Mouse (Mus musculus) intestine, embryonic 16.5 days (tissue): Measurements from ENCODE around the gene Btbd11. TPM values are rescaled to one million over a fixed set of nuclear protein-coding genes. Genes with fewer than 3 reads are reported as not detected.
A peak's percentile ranks its signal among the peaks of the same experiment; 100 is the strongest.

ENCODE experiments used
- ATAC-seq: fragments of 200-750 bp; cut with Nextera tagmentation; 2 replicates; pipeline ENCODE4 v1.8.0; 2017; ENCODE audit warnings: moderate TSS enrichment, moderate library complexity
- H3K27ac ChIP-seq: fragments of 300-500 bp; sonication (generic); 2 replicates; pipeline ENCODE4 v1.5.1; 2014; ENCODE audit warnings: mild to moderate bottlenecking, low read length
- H3K27me3 ChIP-seq: fragments of 300-500 bp; sonication (generic); replicated peaks from 2 replicates; pipeline ENCODE4 v1.6.1; 2014; ENCODE audit warnings: low read length, control low read depth, mixed read lengths; ENCODE audit not compliant: control insufficient read depth, insufficient read depth
- H3K36me3 ChIP-seq: fragments of 300-500 bp; sonication (generic); 2 replicates; pipeline ENCODE4 v1.6.1; 2014; ENCODE audit warnings: low read length, control low read depth; ENCODE audit not compliant: control insufficient read depth, insufficient read depth
- H3K4me1 ChIP-seq: fragments of 300-500 bp; sonication (generic); 2 replicates; pipeline ENCODE4 v1.6.1; 2014; ENCODE audit warnings: low read length, control low read depth, mixed read lengths; ENCODE audit not compliant: control insufficient read depth, insufficient read depth
- H3K4me2 ChIP-seq: fragments of 300-500 bp; sonication (generic); 2 replicates; pipeline ENCODE4 v1.6.1; 2014; ENCODE audit warnings: low read depth, low read length, control low read depth
- H3K4me3 ChIP-seq: fragments of 300-500 bp; sonication (generic); 2 replicates; pipeline ENCODE4 v1.5.1; 2014; ENCODE audit warnings: mild to moderate bottlenecking, low read length
- H3K9ac ChIP-seq: fragments of 300-500 bp; sonication (generic); 2 replicates; pipeline ENCODE4 v1.6.1; 2014; ENCODE audit warnings: low read depth, low read length
- H3K9me3 ChIP-seq: fragments of 300-500 bp; sonication (generic); 2 replicates; pipeline ENCODE4 v1.6.1; 2016; ENCODE audit warnings: low read length, control low read depth; ENCODE audit not compliant: control insufficient read depth
- WGBS: fragments of 180-500 bp; shearing (Covaris S2); extraction: QIAGEN DNeasy Blood & Tissue Kit; methylation state at CpG from one replicate; pipeline ENCODE4 v1.1.7; 2014; 5-methylcytosine and 5-hydroxymethylcytosine counted together
- polyA plus RNA-seq: library from polyadenylated mRNA; unstranded; fragments of >200 nt; fragmentation: Nextera tagmentation; extraction: Ambion mirVana; gene quantifications from 2 replicates; pipeline ENCODE4 v1.2.1, GENCODE M21; 2015

Btbd11 gene
- polyA plus RNA-seq, 1 experiment from 2014 or later: 0.86 TPM

DNA sequence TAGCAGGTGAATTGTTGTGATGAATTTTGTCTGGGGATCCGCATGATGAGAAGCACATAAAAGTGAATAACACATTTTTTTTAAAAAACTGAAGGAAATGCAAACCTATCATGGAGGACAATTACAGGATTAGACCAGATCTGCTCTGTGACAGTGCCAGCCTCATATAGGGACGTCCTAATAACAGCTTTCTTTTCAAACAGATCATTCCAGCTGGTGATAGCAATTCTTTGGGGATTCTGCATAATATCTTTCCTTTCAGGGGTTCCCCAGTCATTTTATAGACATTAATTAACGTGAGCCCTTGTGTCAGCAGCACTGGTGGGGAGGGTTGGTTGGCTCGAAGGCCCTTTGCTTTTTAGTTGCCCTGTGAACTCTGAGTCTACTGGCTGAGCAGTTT lies 7.9 kb downstream of the Btbd11 start:
- H3K27me3 ChIP-seq: no peaks in the 10 kb centered on the region
- H3K4me2 ChIP-seq: no peak overlapping the region
- H3K27ac ChIP-seq: no peak overlapping the region
- no peaks in the 10 kb centered on the region for H3K36me3 ChIP-seq
- WGBS: 70% methylated on average over 4 of the region's 4 CpGs
- no peak overlapping the region for H3K9ac ChIP-seq
- no peaks in the 10 kb centered on the region for H3K4me1 ChIP-seq
- no peak overlapping the region for H3K4me3 ChIP-seq
- ATAC-seq: no peak
- no peaks in the 10 kb centered on the region for H3K9me3 ChIP-seq

DNA sequence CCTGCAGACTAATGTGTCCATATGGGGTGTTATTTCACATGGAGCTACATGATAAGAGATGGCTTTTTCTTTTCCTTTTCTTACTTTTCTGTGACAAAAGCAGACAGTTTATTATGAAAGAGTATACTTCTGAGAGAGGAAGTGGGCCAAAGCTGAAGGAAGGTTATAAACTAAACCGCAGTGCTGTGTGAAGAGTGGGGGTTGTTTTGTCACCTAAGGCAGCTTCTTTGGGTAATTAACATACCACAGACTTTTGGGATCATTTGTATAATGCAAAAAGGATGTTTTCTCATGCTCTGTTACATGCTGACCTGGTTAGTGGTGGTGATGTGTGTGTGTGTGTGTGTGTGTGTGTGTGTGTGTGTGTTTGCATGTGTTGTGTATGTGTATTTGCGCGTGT lies 24.5 kb downstream of the Btbd11 start:
- Histone ChIP-seq H3K4me2 (no peak overlapping the region), H3K9ac (no peak overlapping the region), H3K4me1 (no peaks in the 10 kb centered on the region), H3K27ac (no peak overlapping the region), H3K4me3 (no peak overlapping the region), H3K27me3 (no peaks in the 10 kb centered on the region), H3K9me3 (no peaks in the 10 kb centered on the region), H3K36me3 (no peaks in the 10 kb centered on the region)
- no peak for ATAC-seq
- WGBS: 76% methylated on average over 3 of the region's 3 CpGs

GRCm38 (mm10) chr10:85420851-85421628 lies 34.4 kb downstream of the Btbd11 start:
- WGBS: 37% methylated on average over 15 of the region's 15 CpGs
- H3K27ac ChIP-seq: no peak overlapping the region

GRCm38 (mm10) chr10:85421629-85422012 lies 35.0 kb downstream of the Btbd11 start:
- no peak overlapping the region for H3K9ac ChIP-seq
- 66% methylated on average over 4 of the region's 4 CpGs for WGBS

More at GRCm38 (mm10) chr10:85420851-85421628, 34.4 kb downstream of the Btbd11 start:
- no peak for ATAC-seq
- H3K4me2 ChIP-seq: no peak overlapping the region
- H3K36me3 ChIP-seq: no peaks in the 10 kb centered on the region
- no peaks in the 10 kb centered on the region for H3K4me1 ChIP-seq
- H3K9me3 ChIP-seq: no peaks in the 10 kb centered on the region
- no peaks in the 10 kb centered on the region for H3K27me3 ChIP-seq
- H3K4me3 ChIP-seq: no peak overlapping the region
- H3K9ac ChIP-seq: no peak overlapping the region

DNA sequence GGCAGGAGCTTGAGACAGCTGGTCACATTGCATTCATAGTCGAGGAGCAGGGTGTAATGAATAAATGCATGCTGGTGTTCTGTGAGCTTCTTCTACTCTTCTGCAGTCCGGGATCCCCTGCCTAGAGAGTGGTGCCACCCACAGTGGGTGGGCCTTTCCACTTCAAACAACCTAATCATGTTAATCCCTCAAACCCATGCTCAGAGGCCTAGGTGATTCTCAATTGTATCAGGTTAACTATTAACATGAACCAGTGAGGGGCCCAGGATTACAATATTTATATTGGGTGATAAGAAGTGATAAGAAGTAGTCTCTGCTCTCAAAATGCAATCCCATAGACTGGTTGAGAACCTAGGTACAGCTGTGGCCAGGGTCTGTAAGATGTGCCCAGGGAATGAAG lies 39.1 kb downstream of the Btbd11 start:
- Histone ChIP-seq H3K9ac (no peak overlapping the region), H3K4me1 (no peaks in the 10 kb centered on the region), H3K36me3 (no peaks in the 10 kb centered on the region), H3K9me3 (no peaks in the 10 kb centered on the region), H3K4me3 (no peak overlapping the region), H3K4me2 (no peak overlapping the region), H3K27me3 (no peaks in the 10 kb centered on the region), H3K27ac (no peak overlapping the region)
- ATAC-seq: peak; percentile 71; the same call in 1 of the 2 replicates
- 50% methylated on average over 2 of the region's 2 CpGs for WGBS

More at GRCm38 (mm10) chr10:85421629-85422012, 35.0 kb downstream of the Btbd11 start:
- no peaks in the 10 kb centered on the region for H3K4me1 ChIP-seq
- H3K36me3 ChIP-seq: no peaks in the 10 kb centered on the region
- no peak overlapping the region for H3K4me3 ChIP-seq
- no peak overlapping the region for H3K4me2 ChIP-seq
- no peak overlapping the region for H3K27ac ChIP-seq
- ATAC-seq: no peak
- no peaks in the 10 kb centered on the region for H3K27me3 ChIP-seq
- H3K9me3 ChIP-seq: no peaks in the 10 kb centered on the region

DNA sequence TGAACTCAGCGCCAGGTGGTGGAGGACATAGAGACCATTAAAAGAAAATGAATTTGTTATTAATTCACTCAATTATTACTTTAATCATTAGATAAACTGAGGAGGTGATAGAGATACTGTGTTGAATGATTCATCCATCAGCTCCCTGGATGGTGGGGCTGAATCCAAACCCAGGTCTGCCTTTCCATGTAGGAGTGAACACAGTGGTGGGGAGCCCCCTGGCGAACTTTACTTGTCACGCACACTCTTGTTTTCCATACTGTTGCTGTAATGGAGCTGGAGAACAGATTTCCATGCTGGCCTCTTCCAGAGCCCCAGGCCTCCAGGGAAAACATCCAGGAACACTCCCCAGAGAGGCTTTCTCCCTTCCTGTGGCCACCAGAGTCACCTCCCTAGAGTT lies 50.6 kb downstream of the Btbd11 start:
- no peaks in the 10 kb centered on the region for H3K27me3 ChIP-seq

GRCm38 (mm10) chr10:85443371-85443770 lies 56.8 kb downstream of the Btbd11 start:
- no peaks in the 10 kb centered on the region for H3K9me3 ChIP-seq
- no peaks in the 10 kb centered on the region for H3K4me1 ChIP-seq
- no peaks in the 10 kb centered on the region for H3K36me3 ChIP-seq
- ATAC-seq: no peak
- H3K9ac ChIP-seq: no peak overlapping the region
- no peak overlapping the region for H3K4me2 ChIP-seq
- 75% methylated on average over 3 of the region's 3 CpGs for WGBS
- no peak overlapping the region for H3K4me3 ChIP-seq
- H3K27ac ChIP-seq: no peak overlapping the region
- H3K27me3 ChIP-seq: no peaks in the 10 kb centered on the region

More for the DNA sequence above, 50.6 kb downstream of the Btbd11 start:
- 85% methylated on average over 3 of the region's 3 CpGs for WGBS
- Histone ChIP-seq H3K9me3 (peaks cover 3% of the 10 kb centered on the region; the same call in 1 of the 2 replicates), H3K9ac (no peak overlapping the region), H3K27ac (no peak overlapping the region), H3K4me2 (no peak overlapping the region), H3K4me3 (no peak overlapping the region), H3K4me1 (no peaks in the 10 kb centered on the region), H3K36me3 (no peaks in the 10 kb centered on the region)
- ATAC-seq: no peak

GRCm38 (mm10) chr10:85445891-85446290 lies 59.3 kb downstream of the Btbd11 start:
- H3K9ac ChIP-seq: no peak overlapping the region
- H3K27me3 ChIP-seq: no peaks in the 10 kb centered on the region
- H3K4me2 ChIP-seq: no peak overlapping the region
- H3K4me3 ChIP-seq: no peak overlapping the region
- ATAC-seq: no peak
- no peaks in the 10 kb centered on the region for H3K4me1 ChIP-seq
- no peaks in the 10 kb centered on the region for H3K36me3 ChIP-seq
- no peak overlapping the region for H3K27ac ChIP-seq
- WGBS: 92% methylated on average over 3 of the region's 3 CpGs
- H3K9me3 ChIP-seq: no peaks in the 10 kb centered on the region

GRCm38 (mm10) chr10:85446700-85447099 lies 60.1 kb downstream of the Btbd11 start:
- H3K9me3 ChIP-seq: no peaks in the 10 kb centered on the region
- H3K9ac ChIP-seq: no peak overlapping the region
- ATAC-seq: no peak
- no peaks in the 10 kb centered on the region for H3K4me1 ChIP-seq
- no peak overlapping the region for H3K27ac ChIP-seq
- H3K36me3 ChIP-seq: no peaks in the 10 kb centered on the region
- WGBS: 96% methylated on average over 1 of the region's 1 CpGs
- no peaks in the 10 kb centered on the region for H3K27me3 ChIP-seq
- H3K4me2 ChIP-seq: no peak overlapping the region
- no peak overlapping the region for H3K4me3 ChIP-seq

- Histone ChIP-seq H3K9ac (no peak overlapping the region), H3K4me2 (no peak overlapping the region), H3K9me3 (no peaks in the 10 kb centered on the region), H3K36me3 (no peaks in the 10 kb centered on the region), H3K4me1 (no peaks in the 10 kb centered on the region), H3K27ac (no peak overlapping the region), H3K27me3 (no peaks in the 10 kb centered on the region), H3K4me3 (no peak overlapping the region)
- no peak for ATAC-seq
- WGBS: 84% methylated on average over 2 of the region's 2 CpGs
These were observed 61.3 kb downstream of the Btbd11 start for GRCm38 (mm10) chr10:85447869-85448268.
